31 mouse cellular contexts compared by ENCODE assay signal in the genomic region with DNA sequence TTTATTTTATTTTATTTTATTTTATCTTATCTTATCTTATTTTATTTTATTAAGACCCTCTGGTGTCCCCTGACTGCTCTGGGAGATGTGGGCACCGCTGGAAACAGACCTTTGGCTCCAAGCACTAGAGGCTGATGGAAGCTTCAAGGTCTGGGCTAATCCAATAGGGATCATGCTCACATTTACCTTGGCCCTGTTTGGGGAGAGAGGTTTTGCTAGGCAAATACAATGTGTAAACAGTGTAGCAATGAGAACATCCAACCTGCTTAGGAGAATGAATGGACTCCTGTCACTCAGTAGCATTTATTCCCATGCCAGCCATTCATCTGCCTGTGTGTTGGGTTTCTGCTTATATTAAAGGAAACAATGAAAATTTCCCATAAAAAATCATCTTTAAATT.
A peak's percentile ranks its signal among the peaks of the same experiment; 100 is the strongest.
DNase-seq lines count a peak whose midpoint lies in the region; ATAC-seq and TF ChIP-seq lines count a peak whose summit lies in the region.
"Had no signal": no experiment of that assay in that cellular context is flagged by ENCODE, and none has a peak within 500 bp of the region (broad histone marks: within the 10 kb centered on the region; RNA-seq: fewer than 3 reads in every experiment).

No protein-coding gene starts in this region.

- peak; percentile 73 for ATAC-seq in liver, embryonic 12.5 days
- peak; percentile 76 for ATAC-seq in liver, embryonic 15.5 days (ENCODE audit: insufficient read depth)
- no peak for ATAC-seq in inflammation-experienced regulatory T-cells, adult 6 months
- ATAC-seq: activated CD4-positive, CD25-positive, alpha-beta regulatory T cell, adult 4 months; forebrain, embryonic 15.5 days; hindbrain, embryonic 16.5 days had no signal

- no peaks in the 10 kb centered on the region for H3K36me3 ChIP-seq in MEL (ENCODE audit: control insufficient read depth in 1 of 2, insufficient read depth in 2 of 2, low read length in 2 of 2)
- no peaks in the 10 kb centered on the region for H3K36me3 ChIP-seq in liver, embryonic 12.5 days
- H3K36me3 ChIP-seq in liver, embryonic 15.5 days (replicated peaks), result no peaks in the 10 kb centered on the region
- H3K36me3 ChIP-seq: embryonic facial prominence, embryonic 12.5 days; embryonic facial prominence, embryonic 15.5 days; forebrain, embryonic 12.5 days; forebrain, embryonic 15.5 days; G1E; heart, embryonic 12.5 days; heart, embryonic 15.5 days; hindbrain, embryonic 10.5 days; hindbrain, embryonic 13.5 days had no signal

- no peaks in the 10 kb centered on the region for H3K79me2 ChIP-seq in MEL (ENCODE audit: control insufficient read depth, insufficient read depth, low read length, poor library complexity)

- H3K9ac ChIP-seq in MEL (ENCODE audit: control insufficient read depth, low read depth, low read length, poor library complexity, severe bottlenecking), result no peak overlapping the region
- no peak overlapping the region for H3K9ac ChIP-seq in liver, embryonic 12.5 days
- H3K9ac ChIP-seq in liver, embryonic 15.5 days, result no peak overlapping the region
- H3K9ac ChIP-seq: embryonic facial prominence, embryonic 12.5 days; embryonic facial prominence, embryonic 15.5 days; forebrain, embryonic 12.5 days; forebrain, embryonic 15.5 days; heart, embryonic 12.5 days; heart, embryonic 15.5 days; hindbrain, embryonic 13.5 days had no signal

- no peaks in the 10 kb centered on the region for H3K27me3 ChIP-seq in MEL (ENCODE audit: control insufficient read depth in 1 of 2, insufficient read depth in 2 of 2, low read length in 2 of 2)
- no peaks in the 10 kb centered on the region for H3K27me3 ChIP-seq in liver, embryonic 12.5 days (replicated peaks)
- H3K27me3 ChIP-seq in liver, embryonic 15.5 days, result no peaks in the 10 kb centered on the region
- H3K27me3 ChIP-seq: CH12.LX; embryonic facial prominence, embryonic 12.5 days; embryonic facial prominence, embryonic 15.5 days; forebrain, embryonic 15.5 days; heart, embryonic 12.5 days; heart, embryonic 15.5 days; hindbrain, embryonic 13.5 days had no signal

- no peak for TF ChIP-seq POLR2A in MEL (IDR thresholded peaks at IDR 0.05; ENCODE audit: control insufficient read depth in 1 of 2, insufficient read depth in 1 of 2, low read depth in 1 of 2, low read length in 2 of 2, poor library complexity in 1 of 2)

- H3K4me3 ChIP-seq in MEL (ENCODE audit: control insufficient read depth in 1 of 2, insufficient read depth in 1 of 2, low read depth in 2 of 2, low read length in 2 of 2), result no peak overlapping the region
- H3K4me3 ChIP-seq in liver, embryonic 12.5 days, result no peak overlapping the region
- H3K4me3 ChIP-seq in liver, embryonic 15.5 days (replicated peaks), result no peak overlapping the region
- H3K4me3 ChIP-seq: embryonic facial prominence, embryonic 12.5 days; embryonic facial prominence, embryonic 15.5 days; forebrain, embryonic 12.5 days; forebrain, embryonic 15.5 days; gastrocnemius, adult 2 months; heart, embryonic 12.5 days; heart, embryonic 15.5 days; hindbrain, embryonic 10.5 days; hindbrain, embryonic 13.5 days had no signal

- no peaks in the 10 kb centered on the region for H3K4me1 ChIP-seq in MEL (ENCODE audit: control insufficient read depth in 1 of 2, insufficient read depth in 2 of 2, low read length in 2 of 2)
- H3K4me1 ChIP-seq in liver, embryonic 12.5 days, result no peaks in the 10 kb centered on the region
- no peaks in the 10 kb centered on the region for H3K4me1 ChIP-seq in liver, embryonic 15.5 days (replicated peaks)
- H3K4me1 ChIP-seq: embryonic facial prominence, embryonic 12.5 days; embryonic facial prominence, embryonic 15.5 days; forebrain, embryonic 12.5 days; forebrain, embryonic 15.5 days; heart, embryonic 12.5 days; heart, embryonic 15.5 days; hindbrain, embryonic 10.5 days had no signal

- H3K27ac ChIP-seq in MEL (ENCODE audit: control insufficient read depth, low read depth, low read length), result no peak overlapping the region
- no peak overlapping the region for H3K27ac ChIP-seq in liver, embryonic 12.5 days
- no peak overlapping the region for H3K27ac ChIP-seq in liver, embryonic 15.5 days (replicated peaks)
- H3K27ac ChIP-seq: embryonic facial prominence, embryonic 12.5 days; embryonic facial prominence, embryonic 15.5 days; forebrain, embryonic 12.5 days; forebrain, embryonic 15.5 days; gastrocnemius, adult 2 months; heart, embryonic 15.5 days; hindbrain, embryonic 10.5 days; hindbrain, embryonic 13.5 days had no signal

- H3K9me3 ChIP-seq in MEL (replicated peaks; ENCODE audit: insufficient read depth, low read length), result no peaks in the 10 kb centered on the region
- H3K9me3 ChIP-seq in liver, embryonic 12.5 days (replicated peaks), result peaks cover 27% of the 10 kb centered on the region; the same call in 1 of the 2 replicates
- no peaks in the 10 kb centered on the region for H3K9me3 ChIP-seq in liver, embryonic 15.5 days (replicated peaks)
- H3K9me3 ChIP-seq: embryonic facial prominence, embryonic 12.5 days; embryonic facial prominence, embryonic 15.5 days; forebrain, embryonic 12.5 days; heart, embryonic 15.5 days; hindbrain, embryonic 13.5 days had no signal

- TF ChIP-seq RAD21 in MEL (IDR thresholded peaks at IDR 0.05; ENCODE audit: low read depth, low read length), result no peak

- WGBS in liver, embryonic 12.5 days (ENCODE audit: insufficient replicate concordance), result 47% methylated on average over 1 of the region's 1 CpGs
- WGBS in liver, embryonic 15.5 days (ENCODE audit: insufficient replicate concordance), result 26% methylated on average over 1 of the region's 1 CpGs

- no peak overlapping the region for H3K4me2 ChIP-seq in liver, embryonic 12.5 days
- no peak overlapping the region for H3K4me2 ChIP-seq in liver, embryonic 15.5 days
- H3K4me2 ChIP-seq: embryonic facial prominence, embryonic 12.5 days; embryonic facial prominence, embryonic 15.5 days; forebrain, embryonic 12.5 days; forebrain, embryonic 15.5 days; heart, embryonic 12.5 days; heart, embryonic 15.5 days; hindbrain, embryonic 13.5 days had no signal

- DNase-seq in MEL (ENCODE audit: low read depth, low spot score), result peak; percentile 5
- DNase-seq in liver, result peak; percentile 5
- no peak for DNase-seq in ovary, postnatal 14 days (ENCODE audit: low spot score)
- no peak for DNase-seq in ovary, postnatal 36 days (ENCODE audit: low spot score)
- no peak for DNase-seq in gastrocnemius, adult 8-10 months (ENCODE audit: low spot score in 2 of 2)
- DNase-seq: adrenal gland, postnatal 10 days; adrenal gland, postnatal 36 days; B cell, adult 2 months; cerebellum, adult 18-20 months; cerebellum, adult 9-10 months; cerebellum, postnatal 14 days; gastrocnemius, adult 2 months; gastrocnemius, postnatal 25 days; heart, adult 18-20 months; heart, postnatal 10 days; heart, postnatal 36 days had no signal

- TF ChIP-seq EP300 in MEL (IDR thresholded peaks at IDR 0.05; ENCODE audit: low read depth in 1 of 2, low read length in 2 of 2), result no peak

- TF ChIP-seq CTCF in MEL (IDR thresholded peaks at IDR 0.05 in 2 of 3, conservative IDR thresholded peaks at IDR 0.05 in 1 of 3; ENCODE audit: control insufficient read depth in 1 of 3, insufficient read depth in 1 of 3, low read depth in 2 of 3, low read length in 3 of 3, poor library complexity in 1 of 3, severe bottlenecking in 1 of 3), result no peak

TF ChIP-seq in MEL, 35 proteins besides CTCF, POLR2A, EP300 and RAD21:
- TF ChIP-seq ZMIZ1 (IDR thresholded peaks at IDR 0.05; ENCODE audit: low read depth, low read length) (no peak), BHLHE40 (IDR thresholded peaks at IDR 0.05; ENCODE audit: borderline replicate concordance, low read depth, low read length) (no peak), ZC3H11A (IDR thresholded peaks at IDR 0.05; ENCODE audit: low read depth, low read length) (no peak), SMC3 (IDR thresholded peaks at IDR 0.05; ENCODE audit: low read depth, low read length) (no peak), CHD2 (IDR thresholded peaks at IDR 0.05; ENCODE audit: low read length) (no peak), ZKSCAN1 (IDR thresholded peaks at IDR 0.05; ENCODE audit: low read depth, low read length) (no peak), MXI1 (IDR thresholded peaks at IDR 0.05; ENCODE audit: low read depth, low read length) (no peak)

Comparison
In these comparisons a context has a peak if more than half of its experiments do, and no peak if none do; other contexts are left out.
1. DNase-seq: peak in MEL (single experiment) and liver (single experiment); none in ovary, postnatal 14 days (single experiment), ovary, postnatal 36 days (single experiment) and gastrocnemius, adult 8-10 months (0 of 2).